Mouse (Mus musculus): ENCODE results near the gene Srrm1.
"Not testable (repeated sequence)": the region's sequence is repeated elsewhere in the genome, so short reads cannot be mapped to it uniquely, and the experiment has no call there.

Gene Srrm1

DNA sequence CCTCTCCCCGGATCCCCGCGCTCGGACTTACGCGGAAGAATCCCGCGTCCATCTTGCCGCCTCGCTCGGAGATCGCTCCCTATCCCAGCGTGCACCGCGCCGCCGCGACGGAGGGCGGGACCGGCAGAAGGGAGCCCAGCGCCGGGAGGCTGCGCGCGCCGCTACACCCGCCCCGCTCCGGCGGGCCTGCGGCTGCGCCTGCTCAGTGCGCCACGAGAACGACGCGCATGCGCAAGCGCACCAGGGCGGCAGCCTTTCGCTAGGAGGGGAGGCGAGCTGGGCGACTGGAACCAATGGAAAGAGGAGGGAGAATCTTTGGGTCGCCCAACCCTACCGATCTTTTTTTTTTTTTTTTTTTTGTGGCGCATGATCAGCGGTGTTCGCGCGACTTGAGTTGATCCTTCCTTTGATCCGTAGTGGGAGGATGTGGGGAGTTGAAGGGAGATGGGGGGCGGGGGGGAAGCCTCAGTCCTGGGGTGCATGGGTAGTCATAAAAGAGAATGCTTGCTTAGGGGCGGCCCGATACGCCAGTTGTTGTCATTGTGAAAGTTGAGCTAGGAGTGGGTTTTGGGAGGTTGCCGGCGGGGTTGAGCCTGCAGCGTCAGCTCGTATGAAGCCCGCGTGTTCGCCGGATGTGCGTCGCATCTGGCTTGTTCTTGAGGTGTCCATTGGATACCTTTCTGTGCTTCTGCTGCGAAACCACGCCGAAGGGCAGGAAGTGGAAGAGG is at the start of gene Srrm1:
Srrm1 (minus strand) TSS at position 256 of the 728 bp plus-strand sequence.
- peak; percentile 96 to 99 for DNase-seq (ENCODE audit: low spot score in 2 of 2)

DNA sequence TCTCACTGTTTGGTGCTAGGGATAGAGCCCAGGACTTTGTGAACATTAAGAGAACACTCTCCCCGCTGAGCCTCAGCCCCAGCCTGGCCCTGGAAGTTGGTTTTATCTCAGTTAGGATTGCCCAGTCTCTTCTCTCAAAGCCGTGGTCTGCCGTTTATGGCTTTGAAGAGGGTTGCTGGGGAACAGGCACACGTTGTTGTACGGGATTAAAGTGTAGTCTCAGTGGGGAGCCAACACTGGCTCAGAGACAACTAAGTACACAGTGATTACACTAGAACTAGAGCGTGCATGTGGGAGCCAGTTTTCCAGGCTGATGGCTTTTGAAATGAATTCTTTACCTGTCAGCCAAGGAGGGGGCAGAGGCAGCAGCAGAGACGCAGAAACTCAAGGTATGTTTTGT is 48.8 kb upstream of the Srrm1 start:
- no peak for DNase-seq (ENCODE audit: low spot score in 2 of 2)

DNA sequence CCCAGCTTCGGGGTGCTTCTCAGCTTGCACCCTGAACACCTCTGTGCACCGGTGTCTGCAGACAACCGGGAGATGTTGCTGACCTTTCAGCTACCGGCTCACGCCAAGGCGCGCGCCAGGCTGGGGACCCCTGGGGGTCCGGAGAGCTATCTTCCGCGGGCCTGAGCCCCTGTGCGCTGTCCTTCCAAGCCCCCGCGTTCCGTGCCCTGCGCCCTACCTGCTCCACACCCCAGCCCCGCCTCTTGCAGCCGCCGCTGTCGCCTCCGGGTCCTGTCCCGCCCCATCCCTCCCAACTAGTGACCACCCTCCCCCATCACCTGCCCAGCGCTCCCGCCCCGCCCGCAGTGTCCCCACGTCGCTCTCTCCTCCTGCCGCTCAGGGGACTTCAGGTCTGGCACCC is 44.9 kb upstream of the Srrm1 start, which contains the start of gene Ncmap:
Ncmap (minus strand) TSS at position 237 of the 400 bp plus-strand sequence.
- no peak for DNase-seq (ENCODE audit: low spot score in 2 of 2)

DNA sequence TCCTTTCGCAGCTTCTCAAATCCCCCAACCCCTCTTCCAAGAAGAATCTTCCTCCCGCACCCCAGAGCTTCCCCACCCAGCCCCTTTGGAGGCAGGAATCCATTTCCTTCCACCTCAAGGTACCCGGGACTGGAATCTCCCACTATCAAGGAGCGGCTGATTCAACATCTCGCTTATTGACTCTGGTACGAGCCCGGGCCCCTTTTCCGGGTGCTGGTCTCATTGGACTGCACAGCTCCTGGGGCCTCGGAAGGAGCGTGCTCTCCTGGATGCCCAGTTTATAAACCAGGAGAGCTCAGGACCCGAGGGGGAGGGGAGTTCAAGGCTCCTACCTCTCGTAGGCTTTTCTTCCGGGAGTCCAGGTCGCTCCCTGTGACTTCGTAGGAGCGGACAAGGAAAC is 44.4 kb upstream of the Srrm1 start:
- no peak for DNase-seq (ENCODE audit: low spot score in 2 of 2)

DNA sequence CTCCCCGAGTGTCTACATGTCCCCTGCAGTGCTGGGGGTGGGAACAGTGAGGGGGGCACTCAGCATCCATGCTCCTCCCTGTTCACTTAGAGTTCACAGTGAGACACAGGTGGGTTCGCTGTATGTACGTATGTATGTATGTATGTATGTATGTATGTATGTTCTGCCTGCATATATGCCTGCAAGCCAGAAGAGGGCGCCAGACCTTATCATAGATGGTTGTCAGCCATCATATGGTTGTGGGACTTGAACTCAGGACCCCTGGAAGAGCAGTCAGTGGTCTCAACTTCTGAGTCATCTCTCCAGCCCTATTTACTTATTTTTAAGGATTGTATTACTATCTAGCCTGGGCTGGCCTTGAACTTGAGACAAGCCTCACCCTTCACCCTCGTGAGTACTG is 43.2 kb upstream of the Srrm1 start:
- no peak for DNase-seq (ENCODE audit: low spot score in 2 of 2)

DNA sequence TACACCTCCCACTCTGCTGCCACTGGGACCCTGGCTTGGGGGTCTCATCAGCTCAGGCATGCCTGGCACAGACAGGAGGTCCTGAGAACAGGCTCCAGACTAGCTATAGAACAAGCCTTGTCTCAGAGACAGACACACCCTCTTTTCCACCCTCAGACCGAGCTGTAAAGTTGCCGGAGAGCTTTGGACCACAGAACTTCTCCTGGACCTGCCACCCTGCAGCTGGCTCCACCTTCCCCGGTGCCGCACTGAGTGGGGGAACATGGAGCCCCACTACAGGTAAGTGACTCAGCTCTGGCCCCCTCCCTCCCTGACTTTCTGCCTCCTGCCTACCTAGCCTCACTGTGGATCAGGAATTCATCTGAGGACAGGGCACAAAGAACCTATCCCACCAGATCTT is 42.3 kb upstream of the Srrm1 start:
- no peak for DNase-seq (ENCODE audit: low spot score in 2 of 2)

DNA sequence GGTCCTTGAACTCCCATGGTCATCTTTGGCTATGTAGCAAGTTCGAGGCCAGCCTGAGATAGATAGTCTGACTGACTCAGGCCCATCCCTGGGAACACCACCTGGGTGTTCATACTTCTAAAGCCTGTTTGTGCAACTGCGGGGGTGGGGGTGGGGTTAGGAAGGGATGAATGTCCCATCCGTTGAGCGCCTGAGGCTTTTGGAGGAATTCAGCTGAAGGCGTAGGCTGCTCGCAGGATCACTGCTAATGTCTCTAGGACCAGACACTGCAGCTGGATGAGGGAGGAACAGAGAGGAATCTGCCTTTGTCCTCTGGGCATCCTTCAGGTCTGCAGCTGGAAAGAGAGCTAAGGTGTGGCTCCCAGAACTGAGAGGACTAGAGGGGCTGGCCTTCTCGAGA is 41.5 kb upstream of the Srrm1 start:
- no peak for DNase-seq (ENCODE audit: low spot score in 2 of 2)

DNA sequence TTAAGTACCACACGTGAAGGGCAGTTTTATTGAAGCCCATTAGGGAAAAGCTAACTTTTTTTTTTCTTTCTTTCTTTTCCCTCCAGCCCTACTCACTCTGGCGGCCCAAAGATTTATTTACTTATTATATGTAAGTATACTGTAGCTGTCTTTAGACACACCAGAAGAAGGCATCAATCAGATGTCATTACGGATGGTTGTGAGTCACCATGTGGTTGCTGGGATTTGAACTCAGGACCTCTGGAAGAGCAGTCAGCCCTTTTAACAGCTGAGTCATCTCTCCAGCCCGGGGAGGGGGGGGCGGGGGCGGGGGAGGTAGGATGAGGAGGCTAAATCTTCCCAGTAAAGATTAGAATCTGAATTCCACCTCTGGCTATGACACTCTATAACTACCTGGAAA is 40.3 kb upstream of the Srrm1 start:
- DNase-seq (ENCODE audit: low spot score in 2 of 2), result no peak

DNA sequence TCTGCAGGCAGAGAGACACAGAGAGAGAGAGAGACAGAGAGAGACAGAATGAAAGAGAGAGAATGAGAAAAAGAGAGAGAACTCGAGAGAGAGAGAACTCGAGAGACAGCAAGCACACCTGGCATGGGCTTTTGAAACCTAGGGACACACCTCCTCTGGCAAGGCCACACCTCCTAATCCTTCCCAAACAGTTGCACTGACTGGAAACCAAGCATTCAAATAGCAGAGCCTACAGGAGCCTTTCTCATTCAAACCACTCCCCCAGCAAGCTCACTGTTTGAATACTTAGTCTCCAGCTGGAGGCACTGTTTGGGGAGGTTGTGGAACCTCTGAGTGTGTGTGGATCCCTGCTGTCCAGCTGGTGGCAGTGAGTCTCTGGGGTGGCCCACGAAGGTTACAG is 39.7 kb upstream of the Srrm1 start:
- DNase-seq (ENCODE audit: low spot score in 2 of 2), result no peak

DNA sequence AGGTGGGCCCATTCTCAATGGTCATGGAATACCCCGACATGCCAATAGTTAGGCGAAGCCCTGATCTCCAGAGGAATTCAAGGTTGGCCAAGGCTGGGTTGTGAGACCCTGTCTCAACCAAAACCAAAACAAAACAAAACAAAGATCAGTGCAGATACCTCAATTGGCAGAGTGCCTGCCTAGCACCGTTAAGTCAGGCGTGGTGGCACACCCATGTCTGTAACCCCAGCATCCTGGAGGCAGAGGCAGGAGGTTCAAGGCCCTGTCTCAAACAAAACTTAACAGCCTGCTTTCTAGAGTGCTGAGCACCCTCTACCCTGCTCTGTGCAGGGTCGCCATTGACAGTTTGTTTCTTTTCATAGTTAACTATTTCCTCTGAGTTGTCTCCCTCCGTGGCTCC is 37.9 kb upstream of the Srrm1 start:
- no peak for DNase-seq (ENCODE audit: low spot score in 2 of 2)

DNA sequence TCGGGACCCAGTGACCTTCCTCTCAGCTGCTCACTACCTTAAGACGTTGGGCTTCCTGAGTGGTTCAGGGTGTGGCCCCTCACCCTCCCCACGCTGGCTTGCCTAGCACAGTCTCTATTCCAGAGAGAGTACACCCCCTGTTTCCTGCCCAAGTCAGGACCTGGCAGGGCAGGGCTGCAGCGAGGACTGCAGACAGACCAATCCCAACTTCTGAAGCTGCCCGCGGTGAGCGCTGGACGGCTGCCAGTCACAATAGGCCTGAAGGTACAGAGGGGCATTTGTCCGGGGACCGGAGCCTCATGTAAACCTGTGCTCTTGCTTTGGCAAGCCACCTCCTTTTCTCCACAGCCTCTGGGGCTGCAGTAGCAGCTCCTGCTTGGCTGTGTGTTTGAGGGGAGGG is 32.5 kb upstream of the Srrm1 start:
- DNase-seq (ENCODE audit: low spot score in 2 of 2), result no peak

DNA sequence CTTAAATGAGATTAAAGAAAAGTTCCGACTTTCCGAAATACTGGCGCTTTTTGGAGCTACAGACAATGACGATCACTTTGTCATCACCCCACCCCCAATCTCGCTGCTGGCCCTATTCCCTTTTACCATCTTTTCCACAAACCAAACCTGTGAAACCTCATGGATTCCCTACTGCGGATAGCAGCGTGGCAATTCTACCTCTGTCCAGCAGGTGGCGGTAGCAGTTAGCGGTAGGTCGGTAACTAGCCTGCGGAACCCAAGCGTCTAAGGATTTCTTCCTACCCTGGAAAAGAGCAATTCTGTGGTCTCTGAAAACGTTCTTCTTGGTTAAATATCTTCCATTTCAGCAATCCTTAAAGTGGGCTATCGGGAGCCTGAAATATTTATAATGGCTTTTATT is 29.2 kb upstream of the Srrm1 start:
- DNase-seq (ENCODE audit: low spot score in 2 of 2), result peak; percentile 51 to 78

DNA sequence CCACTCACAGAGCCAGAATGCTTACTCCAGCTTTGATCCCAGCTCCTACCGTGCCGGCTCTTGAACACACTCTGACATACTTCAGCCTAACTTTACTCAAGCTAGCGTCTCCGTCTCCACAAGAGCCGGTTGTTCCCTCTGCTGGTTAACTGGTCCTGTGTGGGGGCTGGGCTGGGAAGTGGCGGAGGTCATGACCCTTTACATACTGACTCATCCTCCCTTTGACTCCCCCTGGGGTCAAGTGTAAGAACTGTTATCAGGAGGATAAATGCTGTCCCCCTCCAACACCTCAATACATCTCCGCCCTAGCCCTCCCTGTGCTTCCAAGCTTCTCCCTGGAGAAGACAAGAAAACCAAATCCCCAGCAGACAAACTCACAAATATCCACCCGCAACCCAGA is 28.2 kb upstream of the Srrm1 start:
- DNase-seq (ENCODE audit: low spot score in 2 of 2), result no peak

DNA sequence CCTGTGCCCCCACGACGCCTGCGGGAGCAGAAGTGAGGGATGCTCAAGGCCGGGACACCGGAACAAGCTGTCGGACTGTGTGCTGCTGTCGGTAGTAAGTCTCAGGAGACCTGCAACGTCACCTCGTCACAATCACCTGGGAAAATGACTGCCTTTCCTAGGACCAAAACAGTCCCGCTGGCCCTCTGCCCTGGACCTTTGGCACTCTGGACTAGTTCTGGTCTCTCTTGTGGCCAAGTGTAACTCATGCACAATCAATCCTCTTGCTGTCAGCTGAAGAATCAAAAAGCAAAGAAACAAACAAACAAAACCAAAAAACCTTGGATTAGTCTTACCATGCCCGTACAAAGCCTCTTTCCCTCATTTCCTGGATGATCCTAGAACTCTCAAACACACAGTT is 24.1 kb upstream of the Srrm1 start:
- no peak for DNase-seq (ENCODE audit: low spot score in 2 of 2)

DNA sequence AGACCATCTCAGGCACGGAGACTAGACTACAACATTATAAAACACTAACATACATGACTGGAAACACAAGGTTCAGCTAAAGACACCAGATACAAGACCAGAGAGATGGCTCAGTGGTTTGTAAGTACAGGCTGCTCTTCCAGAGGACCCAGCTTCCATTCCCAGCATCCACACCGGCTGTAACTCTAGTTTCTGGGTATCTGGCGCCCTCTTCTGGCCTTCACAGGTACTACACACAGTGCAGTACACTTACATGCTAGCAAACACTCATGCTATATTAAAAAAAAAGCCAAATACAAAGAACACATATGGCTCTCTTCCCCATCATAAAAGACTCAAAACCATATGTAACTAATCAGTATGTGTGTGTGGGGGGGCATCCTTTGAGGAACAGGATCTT is 22.3 kb upstream of the Srrm1 start:
- DNase-seq (ENCODE audit: low spot score in 2 of 2), result no peak

DNA sequence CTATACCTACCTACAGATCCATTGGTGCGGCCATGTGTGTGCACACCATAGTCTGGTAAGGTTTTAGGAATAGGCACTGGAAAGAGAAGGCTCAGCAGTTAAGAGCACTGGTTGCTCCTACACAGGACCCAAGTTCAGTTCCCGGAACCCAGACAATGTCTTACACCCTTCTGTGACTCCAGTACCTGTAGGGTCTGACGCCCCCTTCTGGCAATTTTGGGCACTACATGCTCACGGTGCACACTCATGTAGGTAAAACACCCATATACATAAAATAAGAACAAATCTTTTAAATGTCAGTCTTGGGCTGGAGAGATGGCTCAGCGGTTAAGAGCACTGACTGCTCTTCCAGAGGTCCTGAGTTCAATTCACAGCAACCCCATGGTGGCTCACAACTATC is 20.2 kb upstream of the Srrm1 start:
- no peak for DNase-seq (ENCODE audit: low spot score in 2 of 2)

DNA sequence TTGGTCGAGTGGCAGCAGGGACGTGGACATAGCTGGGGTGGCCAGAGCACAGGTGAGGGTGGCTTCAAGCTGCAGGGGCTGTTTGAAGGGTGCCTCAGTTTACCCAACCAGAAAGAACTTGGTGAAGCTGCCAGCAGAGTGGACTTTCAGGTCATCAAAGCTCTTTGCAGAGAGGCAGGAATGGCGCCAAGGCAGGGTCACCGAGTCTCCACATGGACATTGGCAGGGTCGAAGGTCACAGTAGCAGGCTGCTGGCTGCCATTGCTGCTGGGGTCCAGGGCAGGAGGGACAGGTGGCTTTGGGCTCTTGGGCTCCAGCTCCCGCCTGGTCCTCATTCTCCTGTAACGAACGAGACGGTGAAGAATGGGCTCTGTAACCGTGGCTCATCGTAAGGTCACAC is 17.3 kb upstream of the Srrm1 start:
- no peak for DNase-seq (ENCODE audit: low spot score in 2 of 2)

DNA sequence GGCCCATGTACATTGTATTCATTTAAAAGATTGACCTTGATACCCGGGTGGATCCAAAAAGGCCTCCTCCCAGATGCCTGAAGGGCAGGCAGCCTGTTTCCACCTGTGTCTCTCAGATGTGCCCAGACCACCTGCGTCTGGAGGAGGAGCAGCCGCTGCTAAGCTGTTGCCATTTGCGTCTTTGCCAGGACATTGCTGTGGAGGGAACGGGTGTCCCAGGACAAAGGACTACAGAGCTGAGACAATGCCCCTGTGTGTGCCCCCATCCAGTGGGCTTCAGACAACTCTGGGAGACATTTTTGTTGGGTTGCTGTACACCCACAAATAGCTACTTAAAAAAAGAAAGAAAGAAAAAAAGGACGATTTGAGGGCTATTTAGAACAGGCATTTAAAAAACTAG is 9.7 kb upstream of the Srrm1 start:
- no peak for DNase-seq (ENCODE audit: low spot score in 2 of 2)

DNA sequence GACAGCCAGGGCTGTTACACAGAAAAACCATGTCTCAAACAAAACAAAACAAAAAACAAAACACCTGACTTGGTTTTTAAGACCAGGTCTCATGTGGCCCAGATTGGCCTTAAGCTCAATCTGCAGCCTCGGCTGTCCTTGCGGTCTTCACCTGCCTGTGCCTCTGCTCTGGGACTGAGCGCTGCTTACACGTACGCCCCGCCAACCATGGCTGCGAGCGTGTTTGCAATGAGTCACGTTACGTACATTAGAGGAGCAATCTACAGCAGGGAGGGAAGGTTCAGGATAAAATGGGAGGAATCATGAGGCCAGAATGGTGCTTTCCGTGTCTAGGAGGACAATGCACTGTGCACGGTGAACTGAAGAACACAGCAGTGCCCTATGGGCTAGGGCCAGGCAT is 8.6 kb upstream of the Srrm1 start:
- no peak for DNase-seq (ENCODE audit: low spot score in 2 of 2)

DNA sequence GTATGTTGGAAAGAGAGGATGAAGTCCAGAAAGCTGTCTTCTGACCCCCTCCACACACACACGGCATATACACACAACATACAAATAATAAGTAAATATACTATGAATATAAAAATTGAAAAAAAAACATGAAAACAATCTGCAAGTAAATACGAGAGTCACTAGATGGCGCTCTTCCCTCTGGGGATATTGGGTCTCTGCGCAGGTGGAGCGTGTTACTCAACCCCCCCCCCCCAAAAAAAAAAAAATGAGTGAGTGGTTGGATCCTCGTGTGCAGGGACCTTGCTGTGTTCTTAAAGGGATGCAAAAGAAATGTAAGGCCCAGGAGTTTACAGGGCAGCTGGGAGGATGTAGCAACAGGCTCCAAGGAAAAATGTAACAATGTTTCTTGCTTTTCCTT is 5.6 kb upstream of the Srrm1 start:
- no peak for DNase-seq (ENCODE audit: low spot score in 2 of 2)

DNA sequence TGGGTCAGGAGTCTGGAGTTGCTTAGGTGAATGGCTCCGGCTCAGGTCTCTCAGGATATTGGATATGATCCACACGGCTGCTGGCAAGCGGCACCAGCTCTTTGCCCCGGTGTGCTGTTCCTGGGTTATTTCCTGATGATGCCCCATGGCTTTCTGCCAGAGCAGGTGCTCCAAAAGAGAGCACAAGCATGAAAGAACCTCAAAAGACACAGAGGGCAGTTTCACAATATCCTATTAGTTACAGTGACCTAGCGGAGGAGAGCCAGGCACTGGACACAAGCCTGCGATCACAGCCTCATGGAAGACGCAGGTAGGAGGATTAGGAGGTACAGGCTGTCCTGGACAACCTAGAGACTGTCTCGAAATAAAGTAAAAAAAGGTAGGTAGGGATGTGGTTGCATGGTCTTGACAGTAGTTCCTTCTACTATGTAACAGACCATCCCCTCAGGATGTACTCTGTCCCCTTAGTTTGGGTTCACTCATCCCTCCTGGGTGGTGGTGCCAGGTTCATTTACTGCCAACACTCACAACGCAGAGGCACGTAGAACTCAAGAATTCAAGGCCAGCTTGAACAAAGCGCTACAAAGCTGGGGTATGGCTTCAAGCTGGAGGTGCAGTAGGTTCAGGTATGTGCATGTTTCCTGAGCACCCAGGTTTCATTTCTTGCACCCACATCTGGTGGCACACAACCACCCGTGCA is 4.2 kb upstream of the Srrm1 start:
- DNase-seq (ENCODE audit: low spot score in 2 of 2), result no peak

DNA sequence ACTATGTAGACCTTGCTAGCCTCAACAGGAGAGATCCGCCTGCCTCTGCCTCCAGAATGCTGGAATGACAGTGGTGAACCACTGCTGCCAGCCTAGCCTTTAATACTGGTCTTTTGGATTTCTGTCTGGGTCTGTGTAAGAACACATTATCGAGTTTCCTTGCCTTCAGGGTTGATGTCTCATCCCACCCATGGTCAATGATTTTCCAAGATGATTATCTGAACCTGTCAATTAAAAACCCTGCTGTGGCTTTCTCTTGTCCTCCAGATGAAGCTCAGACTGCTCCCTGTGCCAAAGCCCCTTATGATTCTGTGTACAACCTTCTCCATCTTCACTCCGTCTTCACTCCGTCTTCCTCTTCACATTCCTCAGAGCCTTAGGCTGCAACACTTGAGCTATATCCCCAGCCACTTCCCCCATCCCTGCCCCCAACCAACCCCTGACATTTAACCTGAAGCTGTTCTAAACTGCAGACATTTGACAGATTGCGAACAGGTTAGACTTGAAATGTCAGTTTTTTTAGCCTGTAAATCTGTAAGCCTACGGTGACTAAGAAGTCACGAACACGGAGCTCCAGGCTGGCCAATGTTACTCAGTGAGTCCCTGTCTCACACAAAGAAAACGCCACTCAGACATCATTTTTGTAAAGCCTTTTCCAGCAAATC is 2.9 kb upstream of the Srrm1 start:
- no peak for DNase-seq (ENCODE audit: low spot score in 2 of 2)

DNA sequence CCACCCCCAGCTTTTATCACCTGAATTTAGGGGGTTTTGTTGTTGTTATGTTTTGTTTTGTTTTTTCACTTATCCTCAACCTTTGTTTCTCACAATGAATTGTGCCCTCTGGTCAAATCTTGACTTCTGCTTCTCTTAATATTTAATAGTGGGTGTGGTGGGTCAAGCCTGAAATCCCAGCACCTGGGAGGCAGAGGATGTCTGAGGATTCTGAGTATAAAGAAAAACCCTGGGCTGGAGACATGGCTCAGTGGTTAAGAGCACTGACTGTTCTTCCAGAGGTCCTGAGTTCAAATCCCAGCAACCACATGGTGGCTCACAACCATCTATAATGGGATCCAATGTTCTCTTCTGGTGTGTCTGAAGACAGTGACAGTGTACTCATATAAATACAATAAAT is 1.6 kb upstream of the Srrm1 start:
- not testable (repeated sequence) for DNase-seq (ENCODE audit: low spot score in 2 of 2)
